Mouse (Mus musculus) heart, postnatal 0 days (tissue): ENCODE measurements at regions not wholly inside any gene's neighbourhood (a gene's known extent, or its start where the extent isn't known, plus 50 kb on each side); places are given as distances from the start of the nearest gene placed in this dataset.

Experiments
- CTCF ChIP-seq: IDR thresholded peaks from 2 replicates; pipeline ENCODE4 v1.5.1; 2016; ENCODE audit warnings: antibody characterized with exemption, control low read depth, low read depth
- EP300 ChIP-seq: IDR thresholded peaks from 2 replicates; pipeline ENCODE4 v1.6.1; 2016; ENCODE audit warnings: antibody characterized with exemption, low read depth

GRCm38 (mm10) chr10:122386748-122387147 is 61.6 kb upstream of the Avpr1a start:
- TF ChIP-seq CTCF = no peak
- TF ChIP-seq EP300 = no peak
